Mouse (Mus musculus) midbrain, postnatal 0 days (tissue): Measurements from ENCODE around the gene Rap2a. TPM values are rescaled to one million over a fixed set of nuclear protein-coding genes. Genes with fewer than 3 reads are reported as not detected.

Source experiments
- ATAC-seq: fragments of 200-750 bp; cut with Nextera tagmentation; 2 replicates; pipeline ENCODE4 v1.8.0; 2017; ENCODE audit warnings: moderate number of reproducible peaks, mild to moderate bottlenecking, moderate TSS enrichment, moderate library complexity; ENCODE audit not compliant: low FRiP score
- DNase-seq: peaks from one replicate; pipeline ENCODE4 v3.0.0-alpha.2; 2015; ENCODE audit warnings: low spot score
- H3K27ac ChIP-seq: fragments of 300-500 bp; sonication (generic); 2 replicates; pipeline ENCODE4 v1.5.1; 2014; ENCODE audit warnings: low read depth, mild to moderate bottlenecking, low read length, mixed read lengths
- H3K27me3 ChIP-seq: fragments of 300-500 bp; sonication (generic); 2 replicates; pipeline ENCODE4 v1.6.1; 2014; ENCODE audit warnings: low read length, control low read depth, mixed read lengths; ENCODE audit not compliant: insufficient read depth
- H3K36me3 ChIP-seq: fragments of 300-500 bp; sonication (generic); 2 replicates; pipeline ENCODE4 v1.6.1; 2014; ENCODE audit warnings: low read length, control low read depth, mixed read lengths; ENCODE audit not compliant: insufficient read depth
- H3K4me1 ChIP-seq: fragments of 300-500 bp; sonication (generic); 2 replicates; pipeline ENCODE4 v1.6.1; 2014; ENCODE audit warnings: mild to moderate bottlenecking, control low read depth, antibody characterized with exemption, low read length, mixed read lengths; ENCODE audit not compliant: insufficient read depth
- H3K4me2 ChIP-seq: fragments of 300-500 bp; sonication (generic); 2 replicates; pipeline ENCODE4 v1.6.1; 2014; ENCODE audit warnings: low read depth, mild to moderate bottlenecking, low read length, mixed read lengths; ENCODE audit not compliant: poor library complexity, severe bottlenecking
- H3K4me3 ChIP-seq: fragments of 300-500 bp; sonication (generic); 2 replicates; pipeline ENCODE4 v1.5.1; 2014; ENCODE audit warnings: low read depth, mild to moderate bottlenecking, low read length, moderate library complexity
- H3K9ac ChIP-seq: fragments of 300-500 bp; sonication (generic); replicated peaks from 2 replicates; pipeline ENCODE4 v1.6.1; 2014; ENCODE audit warnings: mild to moderate bottlenecking, low read length, moderate library complexity, mixed read lengths; ENCODE audit not compliant: poor library complexity, severe bottlenecking
- H3K9me3 ChIP-seq: fragments of 300-500 bp; sonication (generic); 2 replicates; pipeline ENCODE4 v1.6.1; 2016; ENCODE audit warnings: low read length, control low read depth
- CTCF ChIP-seq: IDR thresholded peaks from 2 replicates; pipeline ENCODE4 v1.5.1; 2016; ENCODE audit warnings: antibody characterized with exemption, mild to moderate bottlenecking
- WGBS: fragments of 180-500 bp; shearing (Covaris S2); extraction: QIAGEN DNeasy Blood & Tissue Kit; methylation state at CpG from one replicate; pipeline ENCODE4 v1.1.7; 2014; 5-methylcytosine and 5-hydroxymethylcytosine counted together
- polyA plus RNA-seq: library from polyadenylated mRNA; unstranded; fragments of >200 nt; fragmentation: Nextera tagmentation; extraction: Ambion mirVana; gene quantifications from 2 replicates; pipeline ENCODE4 v1.2.1, GENCODE M21; 2015
- total RNA-seq: library from RNA; depleted of rRNA; stranded (reverse); fragments of >200 nt; gene quantifications from 2 replicates; pipeline ENCODE4 v1.2.3, GENCODE M21; 2014

Rap2a gene
- total and polyA plus RNA-seq, 2 experiments from 2014 or later = 25.6 to 50.4 TPM

DNA sequence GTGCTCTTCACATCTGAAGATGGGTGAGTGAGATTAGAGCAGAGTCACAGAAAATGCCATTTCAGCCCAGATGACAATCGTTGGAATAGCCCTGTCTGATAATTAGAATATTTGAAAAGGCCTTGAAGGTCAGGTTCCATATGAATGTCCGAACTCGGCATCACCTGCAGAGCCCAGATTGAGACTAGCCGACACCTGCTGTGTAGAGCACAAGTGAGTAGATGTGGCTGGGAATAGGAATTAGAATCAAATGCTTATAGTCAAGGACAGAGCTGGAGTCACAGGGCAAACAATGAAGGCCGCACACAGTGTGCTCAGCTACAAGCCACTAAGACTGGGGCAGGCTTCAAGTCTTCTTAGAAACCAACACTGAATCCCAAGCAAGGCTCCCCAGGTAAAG is 6.3 kb downstream of the Rap2a start:
- no peak overlapping the region for H3K4me3 ChIP-seq
- no peak overlapping the region for H3K9ac ChIP-seq
- no peak for ATAC-seq
- H3K27me3 ChIP-seq = no peaks in the 10 kb centered on the region
- H3K36me3 ChIP-seq = no peaks in the 10 kb centered on the region
- H3K9me3 ChIP-seq = no peaks in the 10 kb centered on the region
- TF ChIP-seq CTCF = no peak
- H3K4me1 ChIP-seq = peaks cover 6% of the 10 kb centered on the region; the same call in 1 of the 2 replicates
- no peak for DNase-seq
- WGBS = 78% methylated on average over 5 of the region's 5 CpGs
- no peak overlapping the region for H3K4me2 ChIP-seq
- no peak overlapping the region for H3K27ac ChIP-seq

DNA sequence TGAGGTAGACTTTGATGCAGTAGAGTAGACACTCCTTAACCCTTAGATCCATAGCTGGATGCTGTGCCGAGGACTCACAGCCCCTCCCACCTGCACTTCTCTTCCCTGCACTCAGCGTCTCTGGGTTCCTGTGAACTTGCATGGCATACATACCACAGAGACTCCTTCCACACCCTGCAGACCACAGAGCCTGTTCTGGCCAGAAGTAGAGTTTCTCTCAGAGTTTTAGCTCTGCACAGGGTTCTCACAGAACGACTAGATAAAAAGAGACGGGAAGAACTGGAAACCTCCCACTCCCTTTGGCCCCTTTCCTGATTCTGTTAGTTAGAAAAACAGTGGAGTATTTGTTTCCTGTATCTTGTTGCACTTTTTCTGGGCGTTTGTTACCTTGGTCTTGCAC is 18.0 kb downstream of the Rap2a start:
- Histone ChIP-seq H3K27ac (no peak overlapping the region), H3K9ac (no peak overlapping the region), H3K36me3 (0 out of 2 replicates have a peak, but pooled peaks cover 4% of the 10 kb centered on the region), H3K27me3 (no peaks in the 10 kb centered on the region), H3K9me3 (no peaks in the 10 kb centered on the region), H3K4me1 (no peaks in the 10 kb centered on the region; the same call in 1 of the 2 replicates), H3K4me3 (no peak overlapping the region), H3K4me2 (no peak overlapping the region)
- 60% methylated on average over 5 of the region's 5 CpGs for WGBS
- no peak for DNase-seq
- TF ChIP-seq CTCF = no peak
- ATAC-seq = no peak

DNA sequence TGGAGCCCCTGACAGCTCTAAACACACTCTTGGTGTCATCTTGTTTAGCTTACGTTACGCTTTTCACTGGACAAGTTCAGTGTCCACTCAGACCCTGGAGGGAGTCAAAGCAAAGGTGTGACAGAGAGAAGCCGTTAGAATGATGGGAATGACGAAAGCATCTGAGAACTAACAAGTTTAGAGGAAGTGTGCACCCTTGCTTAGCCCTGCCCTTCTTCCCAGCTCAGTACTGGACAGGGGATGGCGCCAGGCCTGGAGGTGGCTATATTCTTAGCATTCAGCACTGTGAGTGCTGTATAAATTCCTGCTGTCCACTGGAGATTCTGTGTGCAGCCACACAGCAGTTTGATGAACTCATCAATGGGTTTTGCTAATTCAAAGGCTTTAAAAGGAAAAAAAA is 18.6 kb downstream of the Rap2a start:
- H3K9ac ChIP-seq = no peak overlapping the region
- ATAC-seq = no peak
- H3K4me3 ChIP-seq = no peak overlapping the region
- WGBS = 82% methylated on average over 5 of the region's 5 CpGs
- no peaks in the 10 kb centered on the region for H3K36me3 ChIP-seq
- no peak overlapping the region for H3K4me2 ChIP-seq
- H3K4me1 ChIP-seq = no peaks in the 10 kb centered on the region; the same call in 1 of the 2 replicates
- DNase-seq = no peak
- H3K27ac ChIP-seq = no peak overlapping the region
- no peak for TF ChIP-seq CTCF
- no peaks in the 10 kb centered on the region for H3K9me3 ChIP-seq
- no peaks in the 10 kb centered on the region for H3K27me3 ChIP-seq

GRCm38 (mm10) chr14:120499096-120499495 is 20.9 kb downstream of the Rap2a start:
- Histone ChIP-seq H3K9ac (no peak overlapping the region), H3K4me1 (no peaks in the 10 kb centered on the region; the same call in 1 of the 2 replicates)

DNA sequence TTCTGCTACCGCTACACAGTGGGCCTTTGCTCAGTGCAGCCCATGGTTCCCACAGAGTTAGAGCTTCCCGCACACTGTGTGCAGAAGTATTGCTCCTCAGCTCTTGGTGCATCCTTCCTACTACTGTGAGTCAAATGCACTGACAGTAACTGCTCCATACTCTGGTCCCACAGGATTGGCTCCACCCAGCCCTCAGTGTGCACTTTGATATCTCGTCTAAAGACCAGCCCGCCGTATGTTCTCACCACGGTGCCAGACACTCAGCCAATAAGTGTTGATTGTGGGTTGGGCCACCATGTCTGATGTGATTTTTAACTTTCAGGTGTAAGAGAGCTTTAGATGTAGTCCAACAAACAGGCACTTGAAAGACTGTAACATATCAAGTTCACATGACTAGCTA is 21.4 kb downstream of the Rap2a start:
- no peaks in the 10 kb centered on the region; the same call in 1 of the 2 replicates for H3K4me1 ChIP-seq
- no peaks in the 10 kb centered on the region; the same call in 1 of the 2 replicates for H3K36me3 ChIP-seq
- DNase-seq (no peak), ATAC-seq (no peak)
- H3K9me3 ChIP-seq = no peaks in the 10 kb centered on the region
- H3K4me3 ChIP-seq = no peak overlapping the region
- no peak overlapping the region for H3K9ac ChIP-seq
- 91% methylated on average over 6 of the region's 6 CpGs for WGBS
- TF ChIP-seq CTCF = no peak
- no peak overlapping the region for H3K4me2 ChIP-seq
- no peak overlapping the region for H3K27ac ChIP-seq
- H3K27me3 ChIP-seq = no peaks in the 10 kb centered on the region

More at GRCm38 (mm10) chr14:120499096-120499495, 20.9 kb downstream of the Rap2a start:
- Histone ChIP-seq H3K36me3 (no peaks in the 10 kb centered on the region), H3K4me2 (no peak overlapping the region), H3K27ac (no peak overlapping the region), H3K27me3 (no peaks in the 10 kb centered on the region), H3K4me3 (no peak overlapping the region), H3K9me3 (no peaks in the 10 kb centered on the region)
- no peak for ATAC-seq
- DNase-seq = no peak
- TF ChIP-seq CTCF = no peak
- WGBS = 90% methylated on average over 10 of the region's 10 CpGs

- Histone ChIP-seq H3K27me3 (no peaks in the 10 kb centered on the region), H3K27ac (no peak overlapping the region), H3K36me3 (no peaks in the 10 kb centered on the region; the same call in 1 of the 2 replicates), H3K4me2 (no peak overlapping the region), H3K4me1 (no peaks in the 10 kb centered on the region; the same call in 1 of the 2 replicates), H3K9me3 (no peaks in the 10 kb centered on the region), H3K9ac (no peak overlapping the region), H3K4me3 (no peak overlapping the region)
- TF ChIP-seq CTCF = no peak
- ATAC-seq (no peak), DNase-seq (no peak)
- 77% methylated on average over 12 of the region's 12 CpGs for WGBS
Measured at GRCm38 (mm10) chr14:120500021-120500560, 21.8 kb downstream of the Rap2a start.
